Mouse (Mus musculus) heart, embryonic 12.5 days (tissue): Measurements from ENCODE around the gene Creb5. TPM values are rescaled to one million over a fixed set of nuclear protein-coding genes. Genes with fewer than 3 reads are reported as not detected.

Experiments used
- ATAC-seq: fragments of 200-750 bp; cut with Nextera tagmentation; 2 replicates; pipeline ENCODE4 v1.8.0; 2017; ENCODE audit warnings: moderate TSS enrichment, moderate library complexity; ENCODE audit not compliant: insufficient number of reproducible peaks, low FRiP score
- H3K27ac ChIP-seq: fragments of 300-500 bp; sonication (generic); 2 replicates; pipeline ENCODE4 v1.5.1; 2016; ENCODE audit warnings: mild to moderate bottlenecking, moderate library complexity; ENCODE audit not compliant: poor library complexity, severe bottlenecking
- H3K27me3 ChIP-seq: fragments of 300-500 bp; sonication (generic); replicated peaks from 2 replicates; pipeline ENCODE4 v1.6.1; 2016; ENCODE audit warnings: mild to moderate bottlenecking, moderate library complexity
- H3K36me3 ChIP-seq: fragments of 300-500 bp; sonication (generic); 2 replicates; pipeline ENCODE4 v1.6.1; 2016; ENCODE audit warnings: mild to moderate bottlenecking, moderate library complexity
- H3K4me1 ChIP-seq: fragments of 300-500 bp; sonication (generic); replicated peaks from 2 replicates; pipeline ENCODE4 v1.6.1; 2016; ENCODE audit warnings: mild to moderate bottlenecking
- H3K4me2 ChIP-seq: fragments of 300-500 bp; sonication (generic); 2 replicates; pipeline ENCODE4 v1.6.1; 2016; ENCODE audit warnings: mild to moderate bottlenecking, moderate library complexity
- H3K4me3 ChIP-seq: fragments of 300-500 bp; sonication (generic); 2 replicates; pipeline ENCODE4 v1.5.1; 2016; ENCODE audit warnings: mild to moderate bottlenecking
- H3K9ac ChIP-seq: fragments of 300-500 bp; sonication (generic); 2 replicates; pipeline ENCODE4 v1.6.1; 2016; ENCODE audit warnings: mild to moderate bottlenecking, moderate library complexity
- H3K9me3 ChIP-seq: fragments of 300-500 bp; sonication (generic); replicated peaks from 2 replicates; pipeline ENCODE4 v1.6.1; 2016; ENCODE audit warnings: mild to moderate bottlenecking, moderate library complexity
- WGBS: fragments of 180-500 bp; shearing (Covaris S2); methylation state at CpG from one replicate; pipeline ENCODE4 v1.1.7; 2016; 5-methylcytosine and 5-hydroxymethylcytosine counted together
- polyA plus RNA-seq: library from polyadenylated mRNA; unstranded; fragments of >200 nt; fragmentation: Nextera tagmentation; extraction: Ambion mirVana; gene quantifications from 2 replicates; pipeline ENCODE4 v1.2.1, GENCODE M21; 2016

Gene Creb5
- polyA plus RNA-seq, 1 experiment from 2014 or later: 34.9 TPM

GRCm38 (mm10) chr6:53289659-53290058 lies 2.6 kb downstream of the Creb5 start:
- no peak overlapping the region for H3K27ac ChIP-seq
- ATAC-seq: no peak
- H3K4me1 ChIP-seq: peaks cover 33% of the 10 kb centered on the region
- peak overlapping the region; percentile 91; the same call in 1 of the 2 replicates for H3K9ac ChIP-seq
- H3K36me3 ChIP-seq: no peaks in the 10 kb centered on the region
- H3K27me3 ChIP-seq: peaks cover 4% of the 10 kb centered on the region; the same call in 1 of the 2 replicates
- no peaks in the 10 kb centered on the region for H3K9me3 ChIP-seq
- peak overlapping the region; percentile 81 for H3K4me3 ChIP-seq
- 19% methylated on average over 5 of the region's 5 CpGs for WGBS
- peak overlapping the region; percentile 81 for H3K4me2 ChIP-seq

- peak overlapping the region; percentile 50 for H3K9ac ChIP-seq
- no peaks in the 10 kb centered on the region for H3K9me3 ChIP-seq
- WGBS: 34% methylated on average over 8 of the region's 8 CpGs
- no peak for ATAC-seq
- H3K27me3 ChIP-seq: no peaks in the 10 kb centered on the region
- peak overlapping the region; percentile 15; the same call in 1 of the 2 replicates for H3K27ac ChIP-seq
- peaks cover 38% of the 10 kb centered on the region for H3K4me1 ChIP-seq
- peak overlapping the region; percentile 81 for H3K4me2 ChIP-seq
- peak overlapping the region; percentile 24 for H3K4me3 ChIP-seq
- H3K36me3 ChIP-seq: no peaks in the 10 kb centered on the region
Observed at GRCm38 (mm10) chr6:53290215-53290990, 3.3 kb downstream of the Creb5 start.

GRCm38 (mm10) chr6:53292931-53293330 lies 5.9 kb downstream of the Creb5 start:
- ATAC-seq: no peak
- Histone ChIP-seq H3K36me3 (no peaks in the 10 kb centered on the region), H3K27me3 (no peaks in the 10 kb centered on the region), H3K9me3 (no peaks in the 10 kb centered on the region), H3K27ac (no peak overlapping the region), H3K4me1 (peaks cover 34% of the 10 kb centered on the region), H3K9ac (no peak overlapping the region), H3K4me2 (no peak overlapping the region), H3K4me3 (no peak overlapping the region)
- WGBS: 43% methylated on average over 1 of the region's 1 CpGs

GRCm38 (mm10) chr6:53297851-53298250 lies 10.8 kb downstream of the Creb5 start:
- ATAC-seq: no peak
- H3K4me1 ChIP-seq: peaks cover 46% of the 10 kb centered on the region
- H3K9me3 ChIP-seq: no peaks in the 10 kb centered on the region
- H3K4me2 ChIP-seq: no peak overlapping the region
- no peak overlapping the region for H3K27ac ChIP-seq
- H3K9ac ChIP-seq: no peak overlapping the region
- WGBS: 82% methylated on average over 5 of the region's 5 CpGs
- no peaks in the 10 kb centered on the region for H3K27me3 ChIP-seq
- no peaks in the 10 kb centered on the region for H3K36me3 ChIP-seq
- H3K4me3 ChIP-seq: no peak overlapping the region

- no peak for ATAC-seq
- H3K36me3 ChIP-seq: no peaks in the 10 kb centered on the region
- peaks cover 62% of the 10 kb centered on the region for H3K4me1 ChIP-seq
- no peaks in the 10 kb centered on the region for H3K27me3 ChIP-seq
- no peak overlapping the region for H3K4me3 ChIP-seq
- no peaks in the 10 kb centered on the region for H3K9me3 ChIP-seq
- H3K9ac ChIP-seq: no peak overlapping the region
- no peak overlapping the region for H3K4me2 ChIP-seq
- 66% methylated on average over 2 of the region's 2 CpGs for WGBS
- no peak overlapping the region for H3K27ac ChIP-seq
Observed at GRCm38 (mm10) chr6:53304201-53304600, 17.1 kb downstream of the Creb5 start.

GRCm38 (mm10) chr6:53306156-53306555 lies 19.1 kb downstream of the Creb5 start:
- 87% methylated on average over 4 of the region's 4 CpGs for WGBS
- Histone ChIP-seq H3K27ac (no peak overlapping the region), H3K9ac (no peak overlapping the region), H3K9me3 (no peaks in the 10 kb centered on the region), H3K4me3 (no peak overlapping the region), H3K4me1 (peaks cover 56% of the 10 kb centered on the region), H3K4me2 (no peak overlapping the region), H3K27me3 (no peaks in the 10 kb centered on the region), H3K36me3 (no peaks in the 10 kb centered on the region)
- ATAC-seq: no peak

GRCm38 (mm10) chr6:53306710-53307109 lies 19.6 kb downstream of the Creb5 start:
- H3K4me1 ChIP-seq: peaks cover 56% of the 10 kb centered on the region
- 71% methylated on average over 5 of the region's 5 CpGs for WGBS
- H3K27ac ChIP-seq: no peak overlapping the region
- H3K9ac ChIP-seq: no peak overlapping the region
- H3K4me2 ChIP-seq: no peak overlapping the region
- no peak for ATAC-seq
- H3K36me3 ChIP-seq: no peaks in the 10 kb centered on the region
- H3K9me3 ChIP-seq: no peaks in the 10 kb centered on the region
- no peaks in the 10 kb centered on the region for H3K27me3 ChIP-seq
- H3K4me3 ChIP-seq: no peak overlapping the region

- Histone ChIP-seq H3K27ac (peak overlapping the region; percentile 87), H3K4me2 (peak overlapping the region; percentile 45), H3K36me3 (no peaks in the 10 kb centered on the region), H3K27me3 (no peaks in the 10 kb centered on the region), H3K4me3 (no peak overlapping the region), H3K9ac (no peak overlapping the region), H3K4me1 (peaks cover 43% of the 10 kb centered on the region), H3K9me3 (no peaks in the 10 kb centered on the region)
- peak; percentile 59; the same call in 1 of the 2 replicates for ATAC-seq
- 7% methylated on average over 6 of the region's 6 CpGs for WGBS
Observed at GRCm38 (mm10) chr6:53308684-53309083, 21.6 kb downstream of the Creb5 start.

GRCm38 (mm10) chr6:53313604-53314003 lies 26.5 kb downstream of the Creb5 start:
- WGBS: 81% methylated on average over 6 of the region's 6 CpGs
- no peak overlapping the region for H3K9ac ChIP-seq
- H3K4me1 ChIP-seq: peaks cover 23% of the 10 kb centered on the region
- ATAC-seq: no peak
- H3K36me3 ChIP-seq: no peaks in the 10 kb centered on the region
- no peaks in the 10 kb centered on the region for H3K9me3 ChIP-seq
- H3K4me2 ChIP-seq: no peak overlapping the region; the same call in 1 of the 2 replicates
- H3K27me3 ChIP-seq: no peaks in the 10 kb centered on the region
- no peak overlapping the region for H3K27ac ChIP-seq
- no peak overlapping the region for H3K4me3 ChIP-seq

GRCm38 (mm10) chr6:53314126-53314525 lies 27.1 kb downstream of the Creb5 start:
- WGBS: 53% methylated on average over 10 of the region's 10 CpGs
- ATAC-seq: no peak
- no peak overlapping the region for H3K27ac ChIP-seq

GRCm38 (mm10) chr6:53319543-53320325 lies 32.7 kb downstream of the Creb5 start:
- Histone ChIP-seq H3K9ac (no peak overlapping the region), H3K4me2 (no peak overlapping the region), H3K36me3 (no peaks in the 10 kb centered on the region), H3K4me1 (peaks cover 14% of the 10 kb centered on the region), H3K4me3 (no peak overlapping the region), H3K27me3 (no peaks in the 10 kb centered on the region), H3K9me3 (no peaks in the 10 kb centered on the region), H3K27ac (no peak overlapping the region)
- ATAC-seq: no peak
- 77% methylated on average over 17 of the region's 17 CpGs for WGBS

More at GRCm38 (mm10) chr6:53314126-53314525, 27.1 kb downstream of the Creb5 start:
- Histone ChIP-seq H3K27me3 (no peaks in the 10 kb centered on the region), H3K9ac (no peak overlapping the region), H3K9me3 (no peaks in the 10 kb centered on the region), H3K4me3 (no peak overlapping the region), H3K36me3 (no peaks in the 10 kb centered on the region), H3K4me1 (peaks cover 24% of the 10 kb centered on the region), H3K4me2 (peak overlapping the region; percentile 23; the same call in 1 of the 2 replicates)
